31 mouse cellular contexts compared by ENCODE assay signal in genomic region chr1:131748636-131749035, GRCm38 (mm10). TPM values are rescaled to one million over a fixed set of nuclear protein-coding genes. Genes with fewer than 3 reads are reported as not detected.
"Had no signal": no experiment of that assay in that cellular context is flagged by ENCODE, and none has a peak within 500 bp of the region (broad histone marks: within the 10 kb centered on the region; RNA-seq: fewer than 3 reads in every experiment).

No protein-coding gene starts in this region.

- H3K36me3 ChIP-seq: heart, embryonic 13.5 days; heart, embryonic 15.5 days; hindbrain, embryonic 12.5 days; kidney, embryonic 15.5 days; limb, embryonic 13.5 days; limb, embryonic 15.5 days; liver, embryonic 12.5 days had no signal

- H3K27ac ChIP-seq: heart, adult 2 months; heart, embryonic 13.5 days; heart, embryonic 15.5 days; hindbrain, embryonic 12.5 days; hindbrain, embryonic 14.5 days; hindbrain, postnatal 0 days; kidney, embryonic 15.5 days; kidney, postnatal 0 days; limb, embryonic 13.5 days; limb, embryonic 15.5 days; liver, embryonic 12.5 days; liver, embryonic 14.5 days had no signal

- H3K9me3 ChIP-seq: heart, embryonic 13.5 days; heart, embryonic 15.5 days; hindbrain, embryonic 12.5 days; kidney, embryonic 15.5 days; limb, embryonic 13.5 days; limb, embryonic 15.5 days; liver, embryonic 12.5 days had no signal

- H3K27me3 ChIP-seq: hindbrain, embryonic 12.5 days; limb, embryonic 13.5 days; limb, embryonic 15.5 days had no signal

- H3K4me3 ChIP-seq: heart, adult 2 months; heart, embryonic 13.5 days; heart, embryonic 15.5 days; hindbrain, embryonic 12.5 days; kidney, embryonic 15.5 days; limb, embryonic 13.5 days; limb, embryonic 15.5 days; liver, embryonic 12.5 days had no signal

- DNase-seq: gastrocnemius, postnatal 14 days; gastrocnemius, postnatal 36 days; heart, adult 11 months; heart, adult 2 months; heart, postnatal 14 days; heart, postnatal 36 days; kidney, adult 11 months; kidney, adult 2 months; kidney, adult 9 months; kidney, postnatal 14 days; kidney, postnatal 36 days; layer of hippocampus, adult 9-11 months; layer of hippocampus, postnatal 36 days had no signal

- H3K9ac ChIP-seq: heart, embryonic 13.5 days; heart, embryonic 15.5 days; hindbrain, embryonic 12.5 days; hindbrain, embryonic 14.5 days; kidney, embryonic 15.5 days; limb, embryonic 13.5 days; limb, embryonic 15.5 days; liver, embryonic 12.5 days; liver, embryonic 14.5 days had no signal

- H3K4me2 ChIP-seq: heart, embryonic 11.5 days; heart, embryonic 13.5 days; heart, embryonic 15.5 days; hindbrain, embryonic 12.5 days; hindbrain, embryonic 14.5 days; kidney, embryonic 15.5 days; limb, embryonic 13.5 days; limb, embryonic 15.5 days; liver, embryonic 12.5 days had no signal

- ATAC-seq: hindbrain, postnatal 0 days; intestine, embryonic 16.5 days; liver, embryonic 12.5 days had no signal

- H3K4me1 ChIP-seq: limb, embryonic 13.5 days had no signal

RNA-seq across cellular contexts. Expression of gene Slc26a9, which starts 4.8 kb away (rescaled TPM):
- total RNA-seq: gastrocnemius, adult 18-20 months; gastrocnemius, adult 8-10 months; gastrocnemius, postnatal 14 days; gastrocnemius, postnatal 36 days; heart, adult 2 months; heart, postnatal 14 days; heart, postnatal 36 days; hematopoietic stem cell, adult 5-6 weeks had no signal
- polyA plus RNA-seq: heart, embryonic 11.5 days; kidney, adult 2 months; limb, embryonic 11.5 days; limb, embryonic 13.5 days; liver, adult 2 months; liver, embryonic 12.5 days had no signal

RNA-seq across cellular contexts. Expression of gene Pm20d1, which starts 48.5 kb away (rescaled TPM):
- total RNA-seq: hematopoietic stem cell, adult 5-6 weeks had no signal
